Mouse (Mus musculus): ENCODE measurements around the gene Il22ra2.

The Il22ra2 gene

GRCm38 (mm10) chr10:19621408-19622048 is at the start of gene Il22ra2:
Gene Il22ra2 (plus strand): TSS chr10:19621998.
- no peak for DNase-seq (ENCODE audit: low spot score in 2 of 2)

DNA sequence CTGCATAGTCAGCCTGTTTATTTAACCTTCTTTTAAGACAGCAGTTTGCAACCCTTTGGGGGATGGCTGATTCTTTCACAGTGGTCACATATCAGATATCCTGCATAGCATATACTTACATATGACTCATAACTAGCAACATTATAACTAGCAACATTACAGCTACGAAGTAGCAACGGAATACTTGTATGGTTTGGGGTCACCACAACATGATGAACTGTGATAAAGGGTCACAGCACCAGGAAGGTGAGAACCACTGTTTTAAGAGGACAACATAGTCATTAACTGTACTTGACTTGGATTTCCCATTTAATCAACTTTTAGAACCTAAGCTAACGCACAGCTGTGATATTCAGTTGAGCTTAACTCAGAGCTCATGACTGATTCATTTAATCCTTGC is 44.2 kb upstream of the Il22ra2 start:
- DNase-seq (ENCODE audit: low spot score in 2 of 2): no peak

GRCm38 (mm10) chr10:19578001-19578400 is 43.8 kb upstream of the Il22ra2 start:
- no peak for DNase-seq (ENCODE audit: low spot score in 2 of 2)

- DNase-seq (ENCODE audit: low spot score in 2 of 2): peak in 1 of 2 experiments; percentile 18
These were observed 43.3 kb upstream of the Il22ra2 start for GRCm38 (mm10) chr10:19578409-19578986.

DNA sequence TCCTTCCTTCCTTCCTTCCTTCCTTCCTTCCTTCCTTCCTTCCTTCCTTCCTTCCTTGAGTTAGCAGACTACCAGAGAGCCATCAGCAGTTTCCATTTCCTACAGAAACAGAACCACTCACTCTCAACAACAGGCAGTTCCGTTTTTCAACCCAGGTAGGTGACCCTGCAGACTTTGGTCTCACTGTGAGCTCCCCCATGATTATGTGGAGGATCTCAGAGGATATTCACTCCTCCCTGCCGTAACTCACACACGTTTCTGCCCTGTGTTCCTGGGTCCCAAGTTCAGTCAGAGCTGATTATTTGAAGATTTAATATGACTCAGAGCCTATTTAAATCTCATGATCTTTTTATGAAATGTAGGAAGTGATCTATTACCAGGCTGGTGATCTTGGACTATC is 41.1 kb upstream of the Il22ra2 start:
- DNase-seq (ENCODE audit: low spot score in 2 of 2): no peak

- DNase-seq (ENCODE audit: low spot score in 2 of 2): no peak
These were observed 39.8 kb upstream of the Il22ra2 start for GRCm38 (mm10) chr10:19581844-19582582.

DNA sequence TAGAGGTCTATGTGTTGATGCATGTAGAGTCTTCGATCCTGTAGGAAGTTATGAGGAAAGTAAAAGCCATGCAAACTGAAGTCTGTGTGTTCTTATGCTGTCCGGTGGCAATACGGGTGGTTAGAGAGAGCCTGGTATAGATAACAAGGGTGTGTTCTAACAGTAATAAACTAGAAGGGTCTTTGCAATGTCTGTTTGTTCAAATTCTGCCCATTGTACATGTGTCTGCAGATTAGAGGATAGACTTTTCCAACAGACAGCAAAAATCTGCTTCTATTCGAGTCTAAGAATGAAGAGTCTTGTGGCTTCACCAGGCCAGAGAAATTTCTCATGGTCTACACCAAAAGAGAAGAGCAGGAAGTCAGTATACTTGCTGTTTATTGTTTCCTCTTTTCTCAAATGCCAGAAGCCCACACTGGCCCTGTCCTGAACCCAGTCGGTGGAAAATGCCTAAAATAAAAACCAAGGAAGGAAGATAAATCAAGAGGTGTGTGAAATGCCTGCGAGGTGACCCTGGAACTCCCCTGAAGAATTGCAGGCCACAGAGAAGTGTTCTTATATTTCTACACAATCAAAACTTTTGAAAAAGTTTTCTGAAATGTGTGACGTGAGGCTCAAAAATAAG is 38.9 kb upstream of the Il22ra2 start:
- DNase-seq (ENCODE audit: low spot score in 2 of 2): no peak

DNA sequence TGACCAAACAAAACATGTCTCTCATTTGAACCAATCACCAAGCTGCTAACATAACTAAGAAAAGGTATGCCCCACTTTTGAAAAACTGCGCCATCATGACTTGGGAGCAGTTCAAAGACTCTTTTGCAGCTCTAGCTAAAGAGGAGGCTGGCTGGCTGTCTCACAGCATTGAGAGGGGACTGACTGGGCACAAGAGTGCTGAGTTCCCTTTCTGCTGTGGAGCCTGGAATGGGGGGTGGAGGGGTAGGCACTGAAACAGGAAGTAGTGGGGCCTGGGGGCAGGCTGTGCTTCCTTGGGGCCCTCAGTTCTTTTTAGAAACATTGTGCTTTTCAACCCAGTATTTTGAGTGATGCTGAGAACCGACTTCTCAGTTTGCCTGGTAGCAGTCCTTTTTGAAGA is 37.7 kb upstream of the Il22ra2 start:
- no peak for DNase-seq (ENCODE audit: low spot score in 2 of 2)

DNA sequence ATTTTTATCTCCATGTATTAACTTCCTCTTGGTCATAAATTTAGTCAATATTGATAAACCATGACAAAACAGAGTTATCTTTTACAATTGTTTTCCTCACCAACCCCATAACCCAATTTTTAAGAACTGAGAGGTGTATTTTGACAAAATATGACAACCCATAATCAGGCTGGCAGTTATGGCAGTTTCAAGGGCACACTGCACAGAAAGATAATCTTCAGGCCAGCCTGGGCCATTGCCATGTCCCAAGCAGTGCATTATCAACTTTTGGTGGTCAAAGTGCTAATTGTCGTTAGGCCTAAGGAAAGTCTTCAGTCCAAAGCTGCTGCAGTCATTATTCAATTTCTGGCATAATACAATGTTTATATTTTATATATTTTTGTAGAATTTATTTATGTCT is 37.0 kb upstream of the Il22ra2 start:
- DNase-seq (ENCODE audit: low spot score in 2 of 2): no peak

GRCm38 (mm10) chr10:19585860-19586259 is 35.9 kb upstream of the Il22ra2 start:
- no peak for DNase-seq (ENCODE audit: low spot score in 2 of 2)

DNA sequence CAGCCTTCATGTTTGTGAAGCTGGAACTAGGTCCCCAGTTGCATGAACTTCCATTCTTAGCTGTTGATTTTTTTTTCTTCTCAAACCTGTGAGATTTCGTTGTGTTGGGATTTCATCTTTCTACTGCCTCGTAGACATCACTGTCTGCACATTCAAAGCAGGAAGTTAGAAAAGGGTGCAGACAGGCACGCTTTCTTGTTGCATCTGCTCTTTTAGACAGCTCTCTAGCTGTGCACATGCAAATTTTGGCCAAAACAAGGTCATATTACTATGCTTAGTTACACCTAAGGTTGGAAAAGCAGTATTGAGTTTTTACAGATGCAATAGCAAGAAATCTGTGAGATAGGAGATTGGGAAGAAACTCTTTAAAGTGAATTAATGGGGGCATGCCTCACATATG is 34.5 kb upstream of the Il22ra2 start:
- no peak for DNase-seq (ENCODE audit: low spot score in 2 of 2)

DNA sequence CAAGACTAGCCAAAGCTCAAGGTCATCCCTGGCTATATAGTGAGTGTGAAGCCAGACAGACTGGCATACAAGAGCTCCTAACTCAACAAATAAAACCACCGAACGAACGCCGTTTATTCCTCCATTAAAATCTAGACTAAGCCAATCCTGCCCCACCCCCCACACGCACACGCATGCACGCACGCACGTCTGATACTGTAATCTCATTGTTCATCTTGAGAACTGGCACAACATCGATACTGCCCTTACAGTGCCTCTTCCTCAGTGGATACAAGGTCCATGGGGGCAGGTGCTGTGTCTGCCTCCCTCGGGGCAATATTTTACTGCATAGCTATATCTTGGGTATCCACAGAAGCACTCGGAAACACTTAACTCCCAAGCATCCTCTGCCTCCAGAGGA is 32.2 kb upstream of the Il22ra2 start:
- DNase-seq (ENCODE audit: low spot score in 2 of 2): no peak

GRCm38 (mm10) chr10:19591286-19591640 is 30.5 kb upstream of the Il22ra2 start:
- no peak for DNase-seq (ENCODE audit: low spot score in 2 of 2)

- peak; percentile 87 to 92 for DNase-seq (ENCODE audit: low spot score in 2 of 2)
These were observed 30.0 kb upstream of the Il22ra2 start, which contains the start of gene Ifngr1 for GRCm38 (mm10) chr10:19591641-19592441. Gene Ifngr1 (plus strand): TSS chr10:19591949.

DNA sequence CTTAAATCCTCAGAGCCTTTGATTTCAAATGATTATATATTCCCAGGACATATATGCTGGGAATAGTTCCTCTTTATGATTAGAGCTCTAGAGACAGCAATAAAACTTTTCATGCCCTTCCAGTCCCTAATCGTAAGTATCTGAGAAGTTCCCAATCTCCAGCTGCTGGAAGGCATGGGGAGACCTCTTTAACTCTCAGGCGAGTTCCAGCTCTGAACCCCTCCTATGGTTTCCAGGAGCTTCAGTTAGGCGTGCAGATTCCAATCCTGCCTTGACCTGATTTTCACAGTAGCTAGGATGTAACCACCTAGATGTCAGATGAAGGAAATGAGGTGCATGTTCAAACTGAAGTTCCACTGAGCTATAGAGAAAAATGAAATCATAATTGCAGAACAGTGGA is 29.2 kb upstream of the Il22ra2 start:
- DNase-seq (ENCODE audit: low spot score in 2 of 2): no peak

GRCm38 (mm10) chr10:19593296-19593695 is 28.5 kb upstream of the Il22ra2 start:
- no peak for DNase-seq (ENCODE audit: low spot score in 2 of 2)

GRCm38 (mm10) chr10:19594201-19594905 is 27.4 kb upstream of the Il22ra2 start:
- no peak for DNase-seq (ENCODE audit: low spot score in 2 of 2)

DNA sequence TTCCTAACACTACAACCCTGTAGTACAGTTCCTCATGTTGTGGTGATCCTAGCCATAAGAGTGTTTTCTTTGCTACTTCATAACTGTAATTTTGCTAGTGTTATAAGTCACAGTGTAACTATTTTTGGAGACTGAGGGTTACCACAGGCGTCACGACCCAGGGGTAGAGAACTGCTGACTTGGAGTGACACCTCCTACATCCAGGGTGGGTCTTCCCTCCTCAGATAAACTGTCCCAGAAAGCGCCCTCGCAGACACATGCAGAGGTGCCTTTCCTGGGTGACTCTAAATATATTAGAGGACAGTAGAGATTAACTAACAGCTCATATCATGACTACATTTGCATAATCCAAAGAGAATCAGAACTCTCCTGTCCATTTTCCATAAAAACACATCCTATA is 24.9 kb upstream of the Il22ra2 start:
- no peak for DNase-seq (ENCODE audit: low spot score in 2 of 2)

GRCm38 (mm10) chr10:19598091-19598490 is 23.7 kb upstream of the Il22ra2 start:
- DNase-seq (ENCODE audit: low spot score in 2 of 2): no peak

DNA sequence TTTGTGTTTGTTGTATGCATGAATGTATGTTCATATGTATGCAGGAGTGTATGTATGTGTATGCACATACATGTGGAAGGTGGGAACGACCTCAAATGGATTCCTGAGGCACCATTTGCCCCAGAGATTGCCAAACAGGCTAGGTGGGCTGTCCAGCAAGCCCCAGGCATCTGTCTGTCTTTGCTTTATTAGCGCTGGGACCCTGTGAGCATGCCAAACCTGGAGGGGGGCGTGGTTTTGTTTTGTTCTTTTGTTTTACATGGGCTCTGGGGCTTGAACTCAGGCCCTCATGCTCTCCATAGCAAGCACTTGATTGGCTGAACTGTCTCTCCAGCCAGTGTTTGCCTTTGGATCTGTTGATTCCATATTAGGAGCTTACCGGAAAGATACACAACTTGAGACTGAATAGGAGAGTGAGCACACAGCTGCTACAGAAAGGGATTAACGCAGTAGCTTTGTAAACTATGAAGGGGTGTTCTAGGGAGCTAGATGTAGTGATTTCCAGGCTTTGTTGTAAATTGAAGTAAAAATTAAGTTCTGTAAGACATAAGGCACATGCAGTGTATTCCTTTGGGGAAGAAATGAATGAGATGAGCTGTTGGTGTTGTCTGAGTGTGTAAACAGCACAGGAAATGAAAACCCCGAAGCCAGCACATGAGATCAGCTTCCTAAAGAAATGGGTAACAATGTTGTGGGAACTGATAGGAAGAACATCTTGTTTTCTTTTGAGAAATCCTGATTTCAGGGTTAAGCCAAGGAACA is 22.3 kb upstream of the Il22ra2 start:
- DNase-seq (ENCODE audit: low spot score in 2 of 2): no peak

DNA sequence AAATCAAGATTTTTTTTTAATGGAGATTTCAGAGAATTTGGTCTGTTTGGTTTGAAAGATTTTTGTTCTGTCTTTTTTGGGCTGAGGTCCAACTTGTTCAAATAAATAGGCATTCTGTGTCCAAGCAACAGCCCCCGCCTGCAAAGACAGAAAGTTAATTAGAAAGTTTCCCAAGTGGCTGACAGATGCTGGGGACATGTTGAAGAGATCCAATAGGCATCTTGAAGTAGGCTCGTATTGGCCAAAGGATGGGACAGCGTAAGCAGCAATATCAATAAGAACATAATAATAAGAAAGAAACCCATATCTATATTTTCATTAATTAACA is 21.7 kb upstream of the Il22ra2 start:
- DNase-seq (ENCODE audit: low spot score in 2 of 2): no peak
